Mouse (Mus musculus) C2C12 (cell line): ENCODE measurements around the gene Miip.

Experiments used
- CTCF ChIP-seq: IDR thresholded peaks from one replicate; pipeline ENCODE4 v1.5.1; 2011; ENCODE audit not compliant: control insufficient read depth, insufficient read depth, insufficient read length
- MYOD1 ChIP-seq: IDR thresholded peaks from one replicate; pipeline ENCODE4 v1.6.1; 2011; ENCODE audit warnings: low read depth; ENCODE audit not compliant: control insufficient read depth, insufficient read length

- TF ChIP-seq CTCF, result no peak
- peak; percentile 12 for TF ChIP-seq MYOD1
These were observed 37.6 kb upstream of the Miip start for GRCm38 (mm10) chr4:147906230-147906629.
